Mouse (Mus musculus) embryonic facial prominence, embryonic 12.5 days (tissue): ENCODE data around the gene Stra6l. TPM values are rescaled to one million over a fixed set of nuclear protein-coding genes. Genes with fewer than 3 reads are reported as not detected.

ENCODE experiments used
- ATAC-seq: fragments of 200-750 bp; cut with Nextera tagmentation; 2 replicates; pipeline ENCODE4 v1.8.0; 2017; ENCODE audit not compliant: insufficient number of reproducible peaks, insufficient read depth, low FRiP score, low TSS enrichment
- H3K27ac ChIP-seq: fragments of 300-500 bp; sonication (generic); 2 replicates; pipeline ENCODE4 v1.5.1; 2016; ENCODE audit warnings: mild to moderate bottlenecking
- H3K27me3 ChIP-seq: fragments of 300-500 bp; sonication (generic); 2 replicates; pipeline ENCODE4 v1.6.1; 2016; ENCODE audit warnings: mild to moderate bottlenecking, moderate library complexity
- H3K36me3 ChIP-seq: fragments of 300-500 bp; sonication (generic); 2 replicates; pipeline ENCODE4 v1.6.1; 2016; ENCODE audit warnings: mild to moderate bottlenecking
- H3K4me1 ChIP-seq: fragments of 300-500 bp; sonication (generic); 2 replicates; pipeline ENCODE4 v1.6.1; 2016
- H3K4me2 ChIP-seq: fragments of 300-500 bp; sonication (generic); replicated peaks from 2 replicates; pipeline ENCODE4 v1.6.1; 2016; ENCODE audit warnings: mild to moderate bottlenecking, moderate library complexity
- H3K4me3 ChIP-seq: fragments of 300-500 bp; sonication (generic); 2 replicates; pipeline ENCODE4 v1.5.1; 2016; ENCODE audit warnings: mild to moderate bottlenecking
- H3K9ac ChIP-seq: fragments of 300-500 bp; sonication (generic); 2 replicates; pipeline ENCODE4 v1.6.1; 2016; ENCODE audit warnings: mild to moderate bottlenecking, moderate library complexity
- H3K9me3 ChIP-seq: fragments of 300-500 bp; sonication (generic); 2 replicates; pipeline ENCODE4 v1.6.1; 2016; ENCODE audit warnings: mild to moderate bottlenecking, moderate library complexity
- WGBS: fragments of 180-500 bp; shearing (Covaris S2); methylation state at CpG from one replicate; pipeline ENCODE4 v1.1.7; 2016; 5-methylcytosine and 5-hydroxymethylcytosine counted together
- polyA plus RNA-seq: library from polyadenylated mRNA; unstranded; fragments of >200 nt; fragmentation: Nextera tagmentation; extraction: Ambion mirVana; gene quantifications from 2 replicates; pipeline ENCODE4 v1.2.1, GENCODE M21; 2016

Stra6l gene
- polyA plus RNA-seq = 0.13 and 0.15 TPM in 2 replicates

GRCm38 (mm10) chr4:45848109-45848824 lies at the start of gene Stra6l:
Stra6l (plus strand) TSS chr4:45848664.
- H3K4me2 ChIP-seq = no peak within 1 kb of the TSS
- H3K36me3 ChIP-seq = no peaks in the 10 kb centered on the region
- WGBS = 74% methylated on average over 10 of the region's 10 CpGs
- H3K4me3 ChIP-seq = no peak within 1 kb of the TSS
- no peak within 1 kb of the TSS for H3K9ac ChIP-seq
- ATAC-seq = no peak
- H3K27ac ChIP-seq = no peak within 1 kb of the TSS
- H3K4me1 ChIP-seq = no peaks in the 10 kb centered on the region
- H3K9me3 ChIP-seq = no peaks in the 10 kb centered on the region
- peaks cover 10% of the 10 kb centered on the region; the same call in 1 of the 2 replicates for H3K27me3 ChIP-seq

GRCm38 (mm10) chr4:45798964-45799363 lies 49.5 kb upstream of the Stra6l start, which contains the start of gene Aldh1b1:
Aldh1b1 (plus strand) TSS chr4:45799022.
- no peak for ATAC-seq
- peak within 1 kb of the TSS; percentile 80 for H3K4me2 ChIP-seq
- no peaks in the 10 kb centered on the region for H3K36me3 ChIP-seq
- no peak within 1 kb of the TSS for H3K27ac ChIP-seq
- no peaks in the 10 kb centered on the region for H3K9me3 ChIP-seq
- H3K4me3 ChIP-seq = peak within 1 kb of the TSS; percentile 45
- under 1% methylated on average over 26 of the region's 26 CpGs for WGBS
- peaks cover 14% of the 10 kb centered on the region for H3K4me1 ChIP-seq
- 0 out of 2 replicates have a peak, but pooled peaks cover 6% of the 10 kb centered on the region for H3K27me3 ChIP-seq
- H3K9ac ChIP-seq = peak within 1 kb of the TSS; percentile 44; the same call in 1 of the 2 replicates

- Histone ChIP-seq H3K36me3 (no peaks in the 10 kb centered on the region), H3K27ac (no peak overlapping the region), H3K4me2 (no peak overlapping the region), H3K27me3 (0 out of 2 replicates have a peak, but pooled peaks cover 6% of the 10 kb centered on the region), H3K9ac (no peak overlapping the region), H3K9me3 (no peaks in the 10 kb centered on the region), H3K4me1 (peaks cover 14% of the 10 kb centered on the region), H3K4me3 (no peak overlapping the region)
- whole genome bisulfite sequencing = 28% methylated on average over 3 of the region's 3 CpGs
- no peak for ATAC-seq
Observed at GRCm38 (mm10) chr4:45799956-45800537, 48.4 kb upstream of the Stra6l start.

DNA sequence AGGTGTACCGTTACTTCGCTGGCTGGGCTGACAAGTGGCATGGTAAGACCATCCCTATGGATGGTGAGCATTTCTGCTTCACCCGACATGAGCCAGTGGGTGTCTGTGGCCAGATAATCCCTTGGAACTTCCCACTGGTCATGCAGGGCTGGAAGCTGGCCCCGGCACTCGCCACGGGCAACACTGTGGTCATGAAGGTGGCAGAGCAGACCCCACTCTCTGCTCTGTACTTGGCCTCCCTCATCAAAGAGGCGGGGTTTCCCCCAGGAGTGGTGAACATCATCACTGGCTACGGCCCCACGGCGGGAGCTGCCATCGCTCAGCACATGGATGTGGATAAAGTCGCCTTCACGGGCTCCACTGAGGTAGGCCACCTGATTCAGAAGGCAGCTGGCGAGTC lies 45.6 kb upstream of the Stra6l start:
- H3K9me3 ChIP-seq = no peaks in the 10 kb centered on the region
- WGBS = 95% methylated on average over 14 of the region's 14 CpGs
- no peak overlapping the region for H3K4me3 ChIP-seq
- H3K9ac ChIP-seq = no peak overlapping the region
- H3K4me1 ChIP-seq = peaks cover 7% of the 10 kb centered on the region
- H3K27ac ChIP-seq = no peak overlapping the region
- no peak overlapping the region for H3K4me2 ChIP-seq
- H3K27me3 ChIP-seq = 0 out of 2 replicates have a peak, but pooled peaks cover 3% of the 10 kb centered on the region
- H3K36me3 ChIP-seq = no peaks in the 10 kb centered on the region
- peak; percentile 58; the same call in 1 of the 2 replicates for ATAC-seq

DNA sequence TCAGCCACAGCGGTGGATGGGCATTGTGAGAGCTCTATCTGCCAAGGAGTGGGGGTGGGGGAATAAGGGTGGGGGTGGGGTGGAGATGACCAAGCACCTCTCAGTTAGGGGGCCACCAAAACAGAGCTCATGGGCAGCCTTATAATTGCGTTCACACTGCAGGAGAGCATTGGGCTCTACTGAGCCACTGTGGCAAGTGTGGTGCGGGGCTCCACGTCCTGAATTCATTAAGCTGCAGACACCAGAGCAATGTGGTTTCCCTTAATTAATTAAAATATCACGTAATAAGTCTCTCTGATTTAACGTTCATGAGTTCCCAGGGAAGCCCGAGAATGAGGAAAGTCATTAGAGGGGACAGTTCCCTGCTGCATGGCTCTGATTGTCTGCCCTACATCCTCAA lies 40.4 kb upstream of the Stra6l start:
- H3K9ac ChIP-seq = no peak overlapping the region
- H3K36me3 ChIP-seq = no peaks in the 10 kb centered on the region

GRCm38 (mm10) chr4:45811250-45811649 lies 37.2 kb upstream of the Stra6l start:
- no peak overlapping the region for H3K4me2 ChIP-seq
- H3K27me3 ChIP-seq = 0 out of 2 replicates have a peak, but pooled peaks cover 3% of the 10 kb centered on the region
- no peak overlapping the region for H3K9ac ChIP-seq
- no peak overlapping the region for H3K27ac ChIP-seq
- no peaks in the 10 kb centered on the region for H3K9me3 ChIP-seq
- no peaks in the 10 kb centered on the region for H3K4me1 ChIP-seq
- no peak overlapping the region for H3K4me3 ChIP-seq
- ATAC-seq = no peak
- H3K36me3 ChIP-seq = no peaks in the 10 kb centered on the region
- WGBS = 14% methylated on average over 8 of the region's 8 CpGs

More for the DNA sequence above, 40.4 kb upstream of the Stra6l start:
- Histone ChIP-seq H3K27me3 (0 out of 2 replicates have a peak, but pooled peaks cover 4% of the 10 kb centered on the region), H3K9me3 (no peaks in the 10 kb centered on the region), H3K27ac (no peak overlapping the region), H3K4me2 (no peak overlapping the region), H3K4me3 (no peak overlapping the region), H3K4me1 (no peaks in the 10 kb centered on the region)
- 35% methylated on average over 7 of the region's 7 CpGs for WGBS
- ATAC-seq = no peak

GRCm38 (mm10) chr4:45815542-45815941 lies 32.9 kb upstream of the Stra6l start:
- no peak overlapping the region for H3K4me2 ChIP-seq
- H3K9ac ChIP-seq = no peak overlapping the region
- peaks cover 13% of the 10 kb centered on the region for H3K4me1 ChIP-seq
- H3K27ac ChIP-seq = no peak overlapping the region
- ATAC-seq = no peak
- H3K9me3 ChIP-seq = no peaks in the 10 kb centered on the region
- WGBS = 41% methylated on average over 7 of the region's 7 CpGs
- H3K27me3 ChIP-seq = peaks cover 6% of the 10 kb centered on the region; the same call in 1 of the 2 replicates
- no peaks in the 10 kb centered on the region for H3K36me3 ChIP-seq
- no peak overlapping the region for H3K4me3 ChIP-seq

GRCm38 (mm10) chr4:45818814-45819207 lies 29.7 kb upstream of the Stra6l start:
- H3K4me1 ChIP-seq = peaks cover 13% of the 10 kb centered on the region
- peak overlapping the region; percentile 15; the same call in 1 of the 2 replicates for H3K9ac ChIP-seq
- peaks cover 20% of the 10 kb centered on the region for H3K27me3 ChIP-seq
- peak overlapping the region; percentile 18 for H3K4me3 ChIP-seq
- no peak for ATAC-seq
- 24% methylated on average over 3 of the region's 4 CpGs for WGBS
- H3K27ac ChIP-seq = peak overlapping the region; percentile 4; the same call in 1 of the 2 replicates
- no peaks in the 10 kb centered on the region for H3K9me3 ChIP-seq
- H3K4me2 ChIP-seq = peak overlapping the region; percentile 52
- no peaks in the 10 kb centered on the region for H3K36me3 ChIP-seq

DNA sequence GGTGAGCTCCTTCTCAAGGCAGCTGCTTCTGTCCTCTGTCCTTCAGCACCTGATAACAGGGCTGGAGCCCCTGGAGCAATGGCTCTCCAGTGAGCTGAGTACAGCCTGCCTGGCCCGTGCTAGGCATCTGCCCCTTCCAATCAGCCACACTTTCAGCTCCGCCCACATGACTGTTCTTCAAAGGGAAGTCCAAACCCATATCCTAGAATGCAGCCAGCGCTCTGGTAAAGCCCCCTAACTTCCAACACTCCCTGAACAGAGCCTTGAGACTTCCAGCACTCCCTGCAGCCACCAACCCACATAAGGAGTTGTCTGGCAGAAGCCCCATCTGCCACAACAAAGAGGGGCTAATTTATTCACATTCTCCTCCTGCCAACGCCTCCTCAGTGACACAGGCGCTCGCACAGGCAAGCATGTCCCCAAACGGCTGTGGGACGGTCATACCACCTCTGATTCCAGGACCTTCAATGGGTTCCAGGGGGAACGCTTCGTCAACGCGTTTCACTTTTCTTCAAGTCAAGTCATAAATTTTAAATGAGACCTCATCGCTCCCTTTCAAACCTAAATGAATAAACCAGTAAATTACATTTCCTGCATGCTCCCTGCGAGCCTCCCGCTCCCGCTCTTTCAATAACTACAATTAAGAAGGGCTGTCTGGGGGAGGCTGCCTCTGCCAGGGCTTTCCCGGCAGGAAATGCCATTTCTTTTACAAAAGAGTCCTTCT lies 29.1 kb upstream of the Stra6l start:
- Histone ChIP-seq H3K9ac (peak overlapping the region; percentile 15; the same call in 1 of the 2 replicates), H3K27ac (peak overlapping the region; percentile 4; the same call in 1 of the 2 replicates), H3K27me3 (peaks cover 26% of the 10 kb centered on the region), H3K4me1 (peaks cover 16% of the 10 kb centered on the region), H3K4me3 (peak overlapping the region; percentile 18), H3K4me2 (peak overlapping the region; percentile 52), H3K36me3 (no peaks in the 10 kb centered on the region), H3K9me3 (no peaks in the 10 kb centered on the region)
- 2% methylated on average over 17 of the region's 17 CpGs for WGBS
- ATAC-seq = peak; percentile 62; the same call in 1 of the 2 replicates

DNA sequence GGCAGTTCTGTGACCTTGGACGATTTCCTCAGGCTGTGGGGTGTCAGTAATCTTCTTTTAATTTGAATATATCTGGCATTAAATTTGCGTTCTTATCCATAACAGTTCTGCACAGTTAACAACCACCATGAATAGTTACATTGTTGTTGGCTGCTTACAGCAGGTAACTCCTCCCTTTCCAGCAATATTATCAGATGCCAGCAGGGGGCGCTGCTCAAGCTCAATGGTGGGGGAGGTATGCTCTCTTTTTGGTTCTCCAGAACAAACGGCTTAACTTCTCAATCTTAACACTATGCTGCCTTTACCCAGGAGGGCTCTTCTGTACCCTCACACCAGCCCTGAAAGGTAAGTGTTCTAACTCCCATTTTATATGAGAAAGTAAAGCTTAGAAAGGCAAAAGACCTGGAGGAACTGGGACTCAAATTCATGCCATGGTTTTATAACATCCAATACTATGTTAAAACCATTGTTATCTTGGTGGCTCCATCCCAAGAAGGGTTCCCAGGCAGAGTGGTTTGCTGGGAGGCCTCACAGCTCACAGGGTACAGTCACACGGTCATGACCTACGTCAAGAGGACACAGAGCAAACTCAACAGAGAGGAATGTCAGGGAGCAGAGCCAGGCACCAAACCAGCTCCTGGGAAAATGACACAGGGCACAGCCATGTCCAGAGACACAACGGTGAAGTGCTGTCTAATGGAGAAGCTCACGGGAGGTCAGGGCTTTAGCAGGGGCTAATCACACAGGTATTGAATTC lies 28.2 kb upstream of the Stra6l start:
- Histone ChIP-seq H3K9ac (no peak overlapping the region), H3K4me3 (no peak overlapping the region), H3K36me3 (no peaks in the 10 kb centered on the region), H3K4me2 (peak overlapping the region; percentile 52), H3K27me3 (peaks cover 34% of the 10 kb centered on the region), H3K4me1 (peaks cover 18% of the 10 kb centered on the region), H3K27ac (no peak overlapping the region), H3K9me3 (no peaks in the 10 kb centered on the region)
- 42% methylated on average over 8 of the region's 8 CpGs for WGBS
- ATAC-seq = no peak

DNA sequence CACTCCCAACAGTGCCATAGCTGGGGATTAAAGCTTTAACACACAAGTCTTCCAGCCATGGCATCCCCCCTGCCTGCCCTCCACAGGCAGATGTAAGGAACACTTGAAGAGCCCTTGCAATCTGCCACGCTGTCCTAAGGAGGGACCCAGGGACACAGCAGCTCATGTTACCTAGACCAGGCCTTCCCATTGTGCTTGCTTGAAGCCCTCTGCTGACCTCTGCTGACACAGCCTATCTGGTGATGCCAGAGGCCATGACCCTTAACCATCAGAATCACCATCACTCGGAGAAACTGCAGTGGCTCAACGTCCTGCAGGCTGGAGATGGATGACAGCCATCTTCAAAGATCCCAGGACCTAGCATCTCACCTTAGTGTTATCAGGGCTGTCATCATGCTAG lies 26.5 kb upstream of the Stra6l start:
- Histone ChIP-seq H3K4me2 (no peak overlapping the region), H3K4me3 (no peak overlapping the region), H3K4me1 (peaks cover 27% of the 10 kb centered on the region), H3K27ac (no peak overlapping the region), H3K36me3 (no peaks in the 10 kb centered on the region), H3K9me3 (no peaks in the 10 kb centered on the region), H3K9ac (no peak overlapping the region), H3K27me3 (peaks cover 52% of the 10 kb centered on the region)
- WGBS = 23% methylated on average over 3 of the region's 3 CpGs
- no peak for ATAC-seq
